Mouse (Mus musculus) midbrain, embryonic 11.5 days (tissue): Measurements from ENCODE around the gene Rell1. TPM values are rescaled to one million over a fixed set of nuclear protein-coding genes. Genes with fewer than 3 reads are reported as not detected.

Experiments used
- ATAC-seq: fragments of 200-750 bp; cut with Nextera tagmentation; 2 replicates; pipeline ENCODE4 v1.8.0; 2017; ENCODE audit warnings: moderate TSS enrichment, moderate library complexity; ENCODE audit not compliant: low FRiP score
- DNase-seq: peaks from one replicate; pipeline ENCODE4 v3.0.0; 2015; ENCODE audit warnings: low spot score; ENCODE audit errors: missing footprints
- H3K27ac ChIP-seq: fragments of 300-500 bp; sonication (generic); 2 replicates; pipeline ENCODE4 v1.5.1; 2014; ENCODE audit warnings: low read depth, low read length
- H3K27me3 ChIP-seq: fragments of 300-500 bp; sonication (generic); 2 replicates; pipeline ENCODE4 v1.6.1; 2014; ENCODE audit warnings: mild to moderate bottlenecking, low read length, moderate library complexity, mixed read lengths; ENCODE audit not compliant: control insufficient read depth, insufficient read depth
- H3K36me3 ChIP-seq: fragments of 300-500 bp; sonication (generic); 2 replicates; pipeline ENCODE4 v1.6.1; 2014; ENCODE audit warnings: mild to moderate bottlenecking, low read length, moderate library complexity, mixed read lengths; ENCODE audit not compliant: control insufficient read depth, insufficient read depth
- H3K4me1 ChIP-seq: fragments of 300-500 bp; sonication (generic); 2 replicates; pipeline ENCODE4 v1.6.1; 2014; ENCODE audit warnings: low read length; ENCODE audit not compliant: control insufficient read depth, insufficient read depth
- H3K4me2 ChIP-seq: fragments of 300-500 bp; sonication (generic); 2 replicates; pipeline ENCODE4 v1.6.1; 2014; ENCODE audit warnings: mild to moderate bottlenecking, moderate library complexity
- H3K4me3 ChIP-seq: fragments of 300-500 bp; sonication (generic); 2 replicates; pipeline ENCODE4 v1.5.1; 2014; ENCODE audit warnings: low read depth, low read length
- H3K9ac ChIP-seq: fragments of 300-500 bp; sonication (generic); 2 replicates; pipeline ENCODE4 v1.6.1; 2014; ENCODE audit warnings: low read length
- H3K9me3 ChIP-seq: fragments of 300-500 bp; sonication (generic); 2 replicates; pipeline ENCODE4 v1.6.1; 2016; ENCODE audit warnings: low read length; ENCODE audit not compliant: control insufficient read depth
- WGBS: fragments of 180-500 bp; shearing (Covaris S2); extraction: QIAGEN DNeasy Blood & Tissue Kit; methylation state at CpG from one replicate; pipeline ENCODE4 v1.1.7; 2014; 5-methylcytosine and 5-hydroxymethylcytosine counted together
- polyA plus RNA-seq: library from polyadenylated mRNA; unstranded; fragments of >200 nt; fragmentation: Nextera tagmentation; extraction: Ambion mirVana; gene quantifications from 2 replicates; pipeline ENCODE4 v1.2.1, GENCODE M21; 2014

The Rell1 gene
- polyA plus RNA-seq, 1 experiment from 2014 or later: 8.4 TPM

DNA sequence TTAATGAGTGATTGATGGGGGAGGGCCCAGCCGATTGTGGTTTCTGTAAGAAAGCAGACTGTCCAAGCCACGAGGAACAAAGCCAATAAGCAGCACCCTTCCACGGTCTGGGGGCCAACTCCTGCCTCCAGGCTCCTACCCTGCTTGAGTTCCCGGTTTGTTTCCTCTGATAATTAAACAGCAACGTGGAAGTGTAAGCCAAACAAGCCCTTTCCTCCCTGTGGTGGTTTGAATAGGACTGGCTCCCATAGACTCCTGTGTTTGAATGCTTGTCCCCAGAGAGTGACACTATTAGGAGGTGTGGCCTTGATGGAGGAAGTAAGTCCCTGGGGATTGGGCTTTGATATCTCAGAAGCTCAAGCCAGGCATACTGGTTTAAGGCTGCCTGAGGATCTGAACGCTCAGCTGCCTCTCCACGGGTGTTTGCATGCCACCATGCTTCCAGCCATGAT is 1.6 kb upstream of the Rell1 start:
- Histone ChIP-seq H3K4me1 (peaks cover 14% of the 10 kb centered on the region; the same call in 1 of the 2 replicates), H3K27ac (no peak overlapping the region)
- DNase-seq: peak; percentile 85

DNA sequence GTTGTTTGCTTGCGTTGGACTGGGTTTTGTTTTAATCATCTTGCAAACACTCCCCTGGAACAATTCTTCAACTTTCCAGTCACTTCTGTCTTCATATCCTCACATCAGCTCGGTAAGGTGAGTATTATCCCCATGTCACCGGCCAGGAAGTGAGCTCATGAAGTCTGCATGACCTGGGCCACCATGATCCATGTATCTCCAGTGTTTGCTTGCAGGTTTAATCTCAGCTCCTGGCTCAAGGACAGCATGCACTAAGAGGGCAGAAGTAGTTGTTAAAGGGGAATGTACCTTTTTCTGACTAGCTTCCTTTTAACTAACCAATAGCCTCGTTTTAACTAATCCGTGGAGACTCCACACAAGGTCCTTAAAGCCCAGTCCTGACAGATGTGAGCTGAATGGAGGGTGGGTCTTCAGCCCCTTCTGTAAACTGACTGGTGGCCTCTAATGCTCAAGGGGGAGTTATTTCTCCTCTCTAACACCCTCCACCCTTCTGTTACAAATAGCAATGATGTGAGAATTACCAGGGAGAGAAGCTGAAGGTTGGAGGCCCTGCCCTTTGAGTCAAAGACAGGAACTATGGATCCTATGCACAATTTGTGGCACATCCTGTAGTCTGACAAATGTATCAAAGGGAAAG is 897 bp upstream of the Rell1 start:
- peak; percentile 90 for DNase-seq
- Histone ChIP-seq H3K4me1 (peaks cover 14% of the 10 kb centered on the region; the same call in 1 of the 2 replicates), H3K36me3 (no peaks in the 10 kb centered on the region), H3K27ac (no peak overlapping the region), H3K27me3 (no peaks in the 10 kb centered on the region), H3K4me2 (peak overlapping the region; percentile 68), H3K9me3 (no peaks in the 10 kb centered on the region), H3K9ac (no peak overlapping the region), H3K4me3 (no peak overlapping the region)
- ATAC-seq: no peak
- WGBS: 31% methylated on average over 5 of the region's 5 CpGs

More for the DNA sequence above, 1.6 kb upstream of the Rell1 start:
- ATAC-seq: no peak
- H3K9ac ChIP-seq: no peak overlapping the region
- no peaks in the 10 kb centered on the region for H3K36me3 ChIP-seq
- 14% methylated on average over 7 of the region's 7 CpGs for WGBS
- H3K4me3 ChIP-seq: no peak overlapping the region
- no peak overlapping the region for H3K4me2 ChIP-seq
- H3K9me3 ChIP-seq: no peaks in the 10 kb centered on the region
- H3K27me3 ChIP-seq: no peaks in the 10 kb centered on the region

DNA sequence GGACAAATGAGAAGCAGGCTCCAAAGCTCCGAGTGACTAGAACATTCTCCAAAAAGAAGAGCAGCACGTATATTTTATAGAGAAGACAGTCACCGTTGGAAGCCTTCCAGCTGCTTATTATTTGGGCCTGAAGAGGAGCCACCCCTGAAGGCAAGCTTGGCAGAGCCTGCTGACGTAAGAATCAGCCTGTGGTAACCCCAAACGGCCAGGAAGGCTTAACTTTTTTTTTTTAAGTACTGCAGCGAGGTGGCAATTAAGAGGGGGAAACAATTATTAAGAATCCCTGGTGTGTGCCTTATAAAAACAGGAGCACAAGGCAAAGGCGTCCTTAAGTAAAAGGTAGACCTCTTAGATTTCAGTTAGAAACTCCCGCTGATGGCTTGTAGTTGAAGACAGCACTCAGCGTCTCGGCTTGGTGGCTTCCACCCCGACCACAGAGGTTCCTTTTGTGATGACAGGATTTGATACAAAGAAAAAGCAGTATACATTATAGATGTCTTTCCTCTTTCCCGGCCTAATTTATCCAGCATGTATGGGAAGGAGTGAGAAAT is 1.0 kb downstream of the Rell1 start:
- ATAC-seq (no peak), DNase-seq (peak; percentile 95)
- peak overlapping the region; percentile 68 for H3K4me2 ChIP-seq
- peaks cover 14% of the 10 kb centered on the region; the same call in 1 of the 2 replicates for H3K4me1 ChIP-seq
- H3K9me3 ChIP-seq: no peaks in the 10 kb centered on the region
- no peak overlapping the region for H3K27ac ChIP-seq
- WGBS: 5% methylated on average over 12 of the region's 12 CpGs
- H3K4me3 ChIP-seq: peak overlapping the region; percentile 49
- peak overlapping the region; percentile 76 for H3K9ac ChIP-seq
- no peaks in the 10 kb centered on the region for H3K36me3 ChIP-seq
- no peaks in the 10 kb centered on the region for H3K27me3 ChIP-seq

DNA sequence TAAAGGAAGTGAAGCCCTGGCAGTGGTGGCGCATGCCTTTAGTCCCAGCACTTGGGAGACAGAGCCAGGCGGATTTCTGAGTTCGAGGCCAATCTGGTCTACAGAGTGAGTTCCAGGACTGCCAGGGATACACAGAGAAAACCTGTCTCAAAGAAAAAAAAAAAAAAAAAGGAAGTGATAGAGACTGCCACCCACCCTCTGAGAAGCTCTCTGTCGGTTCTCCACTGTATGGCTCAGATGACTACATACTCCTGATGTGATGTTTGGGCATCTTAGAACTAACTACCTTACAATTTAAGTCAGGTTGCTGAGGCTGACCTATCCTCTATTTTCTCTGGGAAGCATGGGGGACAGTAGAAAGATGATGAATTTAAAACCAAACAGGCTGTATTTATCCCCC is 2.3 kb downstream of the Rell1 start:
- DNase-seq: no peak
- Histone ChIP-seq H3K4me3 (no peak overlapping the region), H3K36me3 (no peaks in the 10 kb centered on the region), H3K4me2 (no peak overlapping the region), H3K9me3 (no peaks in the 10 kb centered on the region), H3K27ac (no peak overlapping the region), H3K4me1 (peaks cover 14% of the 10 kb centered on the region; the same call in 1 of the 2 replicates), H3K9ac (no peak overlapping the region), H3K27me3 (no peaks in the 10 kb centered on the region)
- 75% methylated on average over 4 of the region's 4 CpGs for WGBS
- ATAC-seq: no peak

DNA sequence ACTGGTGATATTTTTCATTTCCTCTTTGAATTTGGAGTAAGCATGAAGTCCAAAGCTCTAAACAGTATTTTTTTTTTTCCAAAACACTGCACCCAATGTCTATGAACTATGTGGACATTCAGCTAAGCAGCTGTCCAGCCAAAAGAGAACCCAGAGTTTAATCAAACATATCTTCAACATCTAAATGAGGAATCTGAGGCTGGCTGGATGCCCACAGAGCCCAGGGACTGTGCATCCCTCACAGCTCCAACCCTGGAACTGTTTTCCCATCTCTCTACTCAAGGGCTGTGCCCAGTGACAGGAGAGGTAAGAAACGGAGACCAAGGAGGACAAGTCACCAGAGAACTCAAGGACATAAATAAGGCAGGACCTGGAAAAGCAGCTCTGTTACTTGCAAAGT is 2.8 kb downstream of the Rell1 start:
- DNase-seq (no peak), ATAC-seq (no peak)
- Histone ChIP-seq H3K4me3 (no peak overlapping the region), H3K9me3 (no peaks in the 10 kb centered on the region), H3K27me3 (no peaks in the 10 kb centered on the region), H3K27ac (no peak overlapping the region), H3K9ac (no peak overlapping the region), H3K36me3 (no peaks in the 10 kb centered on the region), H3K4me2 (no peak overlapping the region), H3K4me1 (peaks cover 11% of the 10 kb centered on the region; the same call in 1 of the 2 replicates)
- 81% methylated on average over 1 of the region's 1 CpGs for WGBS

DNA sequence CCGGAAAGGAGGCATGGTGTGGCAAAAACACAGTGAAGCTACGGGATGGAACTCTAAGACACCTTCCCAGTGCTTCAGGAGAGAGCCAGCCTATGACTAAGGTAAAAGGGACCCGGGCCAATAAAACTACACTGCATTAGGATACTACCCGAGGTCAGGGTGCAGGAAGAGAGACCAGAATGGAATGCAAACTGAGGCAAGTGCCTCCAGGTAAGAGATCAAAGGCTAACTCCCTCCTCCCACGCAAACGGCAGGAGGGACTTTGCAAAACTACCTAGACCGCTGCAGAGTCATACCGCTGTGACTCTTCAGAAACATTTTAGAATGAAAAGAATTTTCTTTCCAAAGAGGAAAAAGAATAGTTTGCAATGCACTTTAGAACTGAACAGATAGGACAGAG is 4.1 kb downstream of the Rell1 start:
- ATAC-seq: no peak
- 77% methylated on average over 8 of the region's 8 CpGs for WGBS
- no peaks in the 10 kb centered on the region for H3K9me3 ChIP-seq
- no peak overlapping the region for H3K27ac ChIP-seq
- H3K4me2 ChIP-seq: no peak overlapping the region
- no peak overlapping the region for H3K9ac ChIP-seq
- no peak for DNase-seq
- H3K4me1 ChIP-seq: peaks cover 6% of the 10 kb centered on the region; the same call in 1 of the 2 replicates
- no peaks in the 10 kb centered on the region for H3K36me3 ChIP-seq
- H3K4me3 ChIP-seq: no peak overlapping the region
- no peaks in the 10 kb centered on the region for H3K27me3 ChIP-seq

DNA sequence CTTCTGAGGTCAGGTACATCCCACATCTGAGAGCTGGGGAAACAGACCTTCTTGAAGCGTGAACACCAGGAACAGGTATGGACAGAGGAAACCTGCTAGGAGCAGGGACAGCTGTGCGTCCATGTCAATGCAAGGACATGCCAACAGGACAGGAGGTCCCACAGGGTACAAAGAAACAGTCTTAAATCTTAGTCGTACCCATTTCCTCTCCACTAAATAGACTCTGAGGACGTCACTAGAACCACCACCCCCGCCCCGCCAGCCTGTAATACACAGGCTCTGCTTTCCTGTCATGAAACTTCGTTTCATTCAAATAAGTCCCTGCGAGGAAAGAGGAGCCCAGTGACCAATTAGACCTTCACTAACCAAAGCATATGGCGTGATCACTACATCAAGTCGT is 7.0 kb downstream of the Rell1 start:
- Histone ChIP-seq H3K36me3 (no peaks in the 10 kb centered on the region), H3K4me2 (no peak overlapping the region), H3K27ac (no peak overlapping the region), H3K9ac (no peak overlapping the region), H3K4me3 (no peak overlapping the region), H3K27me3 (no peaks in the 10 kb centered on the region), H3K4me1 (no peaks in the 10 kb centered on the region), H3K9me3 (no peaks in the 10 kb centered on the region)
- DNase-seq (no peak), ATAC-seq (no peak)
- WGBS: 94% methylated on average over 10 of the region's 10 CpGs

DNA sequence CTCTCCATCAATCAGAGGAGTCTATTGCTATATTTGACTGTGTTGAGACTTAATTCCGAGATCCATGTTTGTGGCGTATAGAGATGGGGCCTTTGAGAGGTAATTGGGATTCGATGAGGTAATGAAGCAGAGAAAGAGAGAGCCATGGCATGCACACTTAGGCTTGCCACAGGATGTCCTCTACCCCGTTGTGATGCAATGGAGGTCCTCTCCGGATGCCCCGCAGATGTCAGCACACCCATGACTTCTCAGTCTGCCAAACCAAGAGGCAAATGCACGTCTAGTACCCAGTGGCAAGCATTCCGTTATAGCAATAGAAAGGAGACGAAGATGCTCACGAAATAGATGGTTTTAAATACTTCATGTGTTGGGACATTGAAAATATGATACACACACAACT is 8.1 kb downstream of the Rell1 start:
- Histone ChIP-seq H3K4me1 (no peaks in the 10 kb centered on the region), H3K27me3 (no peaks in the 10 kb centered on the region), H3K4me3 (no peak overlapping the region), H3K9me3 (no peaks in the 10 kb centered on the region), H3K9ac (no peak overlapping the region), H3K36me3 (no peaks in the 10 kb centered on the region), H3K4me2 (no peak overlapping the region), H3K27ac (no peak overlapping the region)
- no peak for ATAC-seq
- 93% methylated on average over 10 of the region's 10 CpGs for WGBS
- DNase-seq: no peak

DNA sequence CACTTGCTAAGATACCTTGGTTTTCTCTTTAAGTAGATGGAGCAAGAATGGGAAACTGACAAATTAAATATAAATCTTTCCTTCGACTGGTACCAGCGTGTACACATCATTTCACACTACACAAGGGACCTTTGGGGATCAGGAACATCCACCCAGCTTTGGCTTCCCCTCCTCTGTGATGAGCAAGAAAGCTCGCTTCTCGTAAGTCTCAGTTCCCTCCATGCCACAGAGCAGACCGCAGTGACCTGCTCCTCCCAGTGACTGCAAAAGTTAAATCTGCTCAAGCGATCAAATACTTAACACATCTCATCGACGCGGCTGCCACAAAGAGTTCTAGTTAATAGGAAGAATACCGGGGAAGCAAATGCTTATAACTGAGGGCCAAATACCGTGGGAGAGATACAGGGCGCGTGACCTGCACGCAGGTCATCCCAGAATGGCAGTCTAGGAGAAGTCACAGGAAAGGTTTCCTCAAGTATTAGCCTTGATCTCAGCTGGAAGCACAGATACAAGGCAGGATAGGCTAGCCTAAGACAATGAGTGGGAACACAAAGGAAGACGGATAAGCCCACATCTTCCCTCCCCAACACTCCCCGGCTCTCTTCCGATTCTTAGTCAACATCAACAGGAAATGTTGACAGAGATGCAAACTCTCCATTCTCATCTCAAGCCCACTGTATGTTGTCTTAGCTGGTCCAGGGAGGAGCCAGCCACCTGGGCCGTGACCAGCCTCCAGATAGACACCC is 9.6 kb downstream of the Rell1 start:
- H3K9ac ChIP-seq: no peak overlapping the region
- no peaks in the 10 kb centered on the region for H3K36me3 ChIP-seq
- no peaks in the 10 kb centered on the region for H3K27me3 ChIP-seq
- no peak overlapping the region for H3K4me2 ChIP-seq
- no peak overlapping the region for H3K27ac ChIP-seq
- H3K4me3 ChIP-seq: no peak overlapping the region
- DNase-seq (no peak), ATAC-seq (no peak)
- no peaks in the 10 kb centered on the region for H3K9me3 ChIP-seq
- 68% methylated on average over 18 of the region's 18 CpGs for WGBS
- H3K4me1 ChIP-seq: no peaks in the 10 kb centered on the region
